Mouse (Mus musculus) CH12.LX (cell line): ENCODE data around the gene Snx30. TPM values are rescaled to one million over a fixed set of nuclear protein-coding genes. Genes with fewer than 3 reads are reported as not detected.
A peak's percentile ranks its signal among the peaks of the same experiment; 100 is the strongest.

ENCODE experiments used
- DNase-seq: peaks from one replicate; pipeline ENCODE4 v3.0.0-alpha.2; 2013; ENCODE audit errors: extremely low read depth
- H3K27ac ChIP-seq: 2 replicates; pipeline ENCODE4 v1.5.1; 2012; ENCODE audit warnings: low read depth, mild to moderate bottlenecking, control low read depth, moderate library complexity; ENCODE audit not compliant: insufficient read depth
- H3K27me3 ChIP-seq: replicated peaks from 2 replicates; pipeline ENCODE3; 2012; ENCODE audit warnings: inconsistent platforms
- H3K36me3 ChIP-seq, 2 experiments: replicated peaks in 1 of 2; 2 replicates each; pipeline versions ENCODE3 to v1.6.1; 2012; ENCODE audit warnings: inconsistent platforms in 1 of 2, low read length in 1 of 2, mild to moderate bottlenecking in 1 of 2, mixed read lengths in 1 of 2, moderate library complexity in 1 of 2; ENCODE audit not compliant: control insufficient read depth in 1 of 2, insufficient read depth in 1 of 2
- H3K4me1 ChIP-seq, 2 experiments: 2 replicates each; pipeline ENCODE4 v1.6.1; 2012; ENCODE audit warnings: inconsistent platforms in 1 of 2, moderate library complexity in 1 of 2; ENCODE audit not compliant: insufficient read depth in 2 of 2, control insufficient read depth in 1 of 2
- H3K4me2 ChIP-seq: 2 replicates; pipeline ENCODE4 v1.6.1; 2012; ENCODE audit warnings: low read depth, mild to moderate bottlenecking, control low read depth; ENCODE audit not compliant: poor library complexity, insufficient read depth, severe bottlenecking
- H3K4me3 ChIP-seq, 3 experiments: fragments of 150-350 bp in 1 of 3; sonication (generic) in 1 of 3; replicated peaks in 1 of 3; 2 replicates each; pipeline versions ENCODE3 to v1.5.1; 2011 to 2012; ENCODE audit warnings: low read depth in 2 of 3, low read length in 2 of 3, mild to moderate bottlenecking in 2 of 3, moderate library complexity in 2 of 3, control low read depth in 1 of 3, improper control_type of control experiment in 1 of 3, inconsistent platforms in 1 of 3, mixed read lengths in 1 of 3; ENCODE audit not compliant: poor library complexity in 1 of 3
- H3K79me2 ChIP-seq: replicated peaks from 2 replicates; pipeline ENCODE4 v1.6.1; 2012; ENCODE audit warnings: mild to moderate bottlenecking, moderate library complexity; ENCODE audit not compliant: control insufficient read depth, poor library complexity, insufficient read depth, severe bottlenecking; ENCODE audit errors: extremely low read depth
- H3K9ac ChIP-seq: 2 replicates; pipeline ENCODE4 v1.6.1; 2012; ENCODE audit warnings: low read depth, mild to moderate bottlenecking, control low read depth, moderate library complexity; ENCODE audit not compliant: insufficient read depth
- H3K9me3 ChIP-seq: replicated peaks from 2 replicates; pipeline ENCODE3; 2012; ENCODE audit warnings: low read length, inconsistent platforms, mixed read lengths
- BHLHE40 ChIP-seq: IDR thresholded peaks from 2 replicates; pipeline ENCODE4 v1.6.1; 2011; ENCODE audit warnings: mild to moderate bottlenecking, low read depth, low read length, improper control_type of control experiment
- CHD1 ChIP-seq: IDR thresholded peaks from 2 replicates; pipeline ENCODE4 v1.6.1; 2012; ENCODE audit warnings: low read depth, low read length, improper control_type of control experiment, inconsistent platforms
- CHD2 ChIP-seq: IDR thresholded peaks from 2 replicates; pipeline ENCODE4 v1.6.1; 2011; ENCODE audit warnings: low read length, improper control_type of control experiment
- ETS1 ChIP-seq: conservative IDR thresholded peaks from 2 replicates; pipeline ENCODE4 v1.6.1; 2012; ENCODE audit warnings: low read depth, mild to moderate bottlenecking, inconsistent platforms, low read length, improper control_type of control experiment, moderate library complexity
- IRF4 ChIP-seq: IDR thresholded peaks from 2 replicates; pipeline ENCODE4 v1.6.1; 2014; ENCODE audit warnings: low read depth, mild to moderate bottlenecking, inconsistent platforms, low read length, improper control_type of control experiment
- MAX ChIP-seq: IDR thresholded peaks from 2 replicates; pipeline ENCODE4 v1.6.1; 2011; ENCODE audit warnings: low read length, improper control_type of control experiment
- MEF2A ChIP-seq: IDR thresholded peaks from 2 replicates; pipeline ENCODE4 v1.6.1; 2014; ENCODE audit warnings: low read depth, mild to moderate bottlenecking, inconsistent platforms, low read length, improper control_type of control experiment, borderline replicate concordance
- MYC ChIP-seq: IDR thresholded peaks from 2 replicates; pipeline ENCODE4 v1.6.1; 2011; ENCODE audit warnings: low read depth, mild to moderate bottlenecking, improper control_type of control experiment, low read length
- NRF1 ChIP-seq: IDR thresholded peaks from 2 replicates; pipeline ENCODE4 v1.6.1; 2014; ENCODE audit warnings: low read depth, mild to moderate bottlenecking, inconsistent platforms, low read length, improper control_type of control experiment, moderate library complexity
- POLR2A ChIP-seq: IDR thresholded peaks from 2 replicates; pipeline ENCODE4 v1.6.1; 2011; ENCODE audit warnings: low read depth, mild to moderate bottlenecking, improper control_type of control experiment, low read length
- POLR2AphosphoS2 ChIP-seq: IDR thresholded peaks from 2 replicates; pipeline ENCODE4 v1.6.1; 2011; ENCODE audit warnings: low read depth, low read length, improper control_type of control experiment
- RAD21 ChIP-seq: IDR thresholded peaks from 2 replicates; pipeline ENCODE4 v1.6.1; 2011; ENCODE audit warnings: low read depth, mild to moderate bottlenecking, low read length, improper control_type of control experiment, moderate library complexity
- SIN3A ChIP-seq: IDR thresholded peaks from 2 replicates; pipeline ENCODE4 v1.6.1; 2012; ENCODE audit warnings: low read length, improper control_type of control experiment, inconsistent platforms
- TBP ChIP-seq: conservative IDR thresholded peaks from 2 replicates; pipeline ENCODE4 v1.6.1; 2011; ENCODE audit warnings: low read depth, low read length, improper control_type of control experiment
- USF1 ChIP-seq: IDR thresholded peaks from 2 replicates; pipeline ENCODE4 v1.6.1; 2014; ENCODE audit warnings: low read depth, mild to moderate bottlenecking, inconsistent platforms, low read length, improper control_type of control experiment
- ZNF384 ChIP-seq: IDR thresholded peaks from 2 replicates; pipeline ENCODE4 v1.6.1; 2012; ENCODE audit warnings: low read depth, low read length, improper control_type of control experiment, inconsistent platforms
- dilution Hi-C: fragments of 300-500 bp; cut with MboI; formaldehyde crosslinking; loops from 2 replicates; pipeline ENCODE4 v1.14.3; 2020; ENCODE audit warnings: low sequenced_read_pairs; ENCODE audit not compliant: extremely low pct_unique_long_range_greater_than_20kb, extremely low pct_ligation_motif_present
- in situ Hi-C: fragments of 300-500 bp; cut with MboI; formaldehyde crosslinking; loops from 3 replicates; pipeline ENCODE4 v1.14.3; 2019; ENCODE audit warnings: low sequenced_read_pairs, low pct_ligation_motif_present, low pct_unique_long_range_greater_than_20kb, mixed read lengths
- polyA plus RNA-seq: library from polyadenylated mRNA; unstranded; fragments of >175 nt; gene quantifications from 2 replicates; pipeline ENCODE4 v1.2.1, GENCODE M21; 2012; ENCODE audit warnings: low read depth; ENCODE audit not compliant: insufficient read length
- total RNA-seq, 2 experiments: library from RNA; depleted of rRNA; stranded (reverse); fragments of 300-350 nt in 1 of 2; fragments of >200 nt in 1 of 2; gene quantifications; 2 replicates each; pipeline ENCODE4 v1.2.3; 2012 to 2014

Snx30 gene
- total and polyA plus RNA-seq, 3 experiments: 7.9 to 16.9 (median 8.4) TPM

DNA sequence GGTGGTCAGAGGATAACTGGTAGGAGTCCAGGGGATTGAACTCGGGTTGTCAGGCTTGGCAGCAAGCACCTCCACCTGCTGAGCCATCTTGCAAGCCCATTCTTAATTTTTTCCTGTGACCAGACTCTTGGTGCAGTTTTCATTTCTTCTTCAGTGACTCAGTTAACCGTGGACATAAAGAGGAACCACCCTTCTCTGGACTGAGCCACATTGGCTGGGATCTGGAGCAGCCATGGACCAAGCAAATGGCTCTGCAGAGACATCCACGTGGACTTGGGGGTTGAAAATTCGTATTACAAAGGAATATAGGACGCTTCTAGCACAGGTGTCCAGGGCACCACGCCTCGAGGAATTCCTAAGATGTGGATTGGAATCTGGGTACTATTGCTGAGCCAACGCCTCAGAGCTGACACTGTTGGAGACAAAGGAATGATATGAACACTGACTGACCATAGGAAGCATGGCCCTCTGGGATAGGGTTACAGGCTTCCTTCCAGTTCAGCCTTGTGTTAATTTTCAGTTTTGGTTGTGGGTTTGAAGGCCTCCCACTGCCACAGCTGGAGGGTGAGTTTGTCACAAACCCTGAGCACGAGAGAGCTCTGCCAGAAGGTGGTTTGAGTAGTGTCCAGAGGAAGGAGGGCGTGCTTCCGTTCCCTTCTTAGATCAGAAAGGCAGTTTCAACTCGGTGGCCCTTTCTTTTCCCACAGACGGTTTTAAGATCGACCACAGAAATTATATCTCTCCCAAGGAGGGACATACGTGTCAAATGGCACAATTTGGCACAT, 39.0 kb downstream of the Snx30 start:
- Histone ChIP-seq H3K4me2 (0 out of 2 replicates have a peak overlapping the region, but pooled peaks have one; percentile 9), H3K9ac (no peak overlapping the region), H3K27me3 (no peaks in the 10 kb centered on the region), H3K4me1 (peaks cover 10 to 54% of the 10 kb centered on the region in 2 experiments), H3K9me3 (no peaks in the 10 kb centered on the region), H3K27ac (no peak overlapping the region; the same call in 1 of the 2 replicates), H3K79me2 (no peaks in the 10 kb centered on the region), H3K4me3 (no peak overlapping the region), H3K36me3 (peaks cover 0 to 67% of the 10 kb centered on the region in 2 experiments)
- dilution Hi-C loops: no loop called here
- in situ Hi-C loops: loop anchor here (5.0 kb wide), 1 partner anchor 32 kb away; no protein-coding TSS in a partner anchor
- DNase-seq: no peak
- TF ChIP-seq CHD2: no peak
- TF ChIP-seq TBP: no peak
- TF ChIP-seq MEF2A: no peak
- no peak for TF ChIP-seq MYC
- no peak for TF ChIP-seq USF1
- TF ChIP-seq MAX: no peak
- TF ChIP-seq ETS1: 0 out of 2 replicates have a peak, but pooled peaks have one; percentile 10
- peak; percentile 40; the same call in 1 of the 2 replicates for TF ChIP-seq BHLHE40
- no peak for TF ChIP-seq IRF4
- no peak for TF ChIP-seq CHD1

DNA sequence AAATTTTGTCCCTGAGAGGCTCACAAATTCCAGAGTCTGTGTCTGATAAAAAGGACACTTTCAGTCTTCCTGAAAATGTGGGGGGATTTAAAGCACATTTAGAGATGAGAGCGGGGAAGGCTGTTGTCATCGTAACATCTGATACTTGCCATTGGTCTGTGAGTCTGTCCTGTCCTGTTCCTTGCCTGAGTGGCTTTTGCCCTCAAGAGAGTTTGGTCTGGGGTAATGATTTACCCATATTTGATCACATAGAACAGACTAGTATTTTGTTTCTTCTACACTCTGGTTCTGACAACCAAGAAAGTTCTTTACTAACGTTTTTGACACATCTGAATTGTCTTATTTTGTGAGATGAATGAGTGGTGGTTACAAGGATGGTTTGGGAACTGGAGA, 39.6 kb downstream of the Snx30 start:
- H3K27me3 ChIP-seq: no peaks in the 10 kb centered on the region
- no peaks in the 10 kb centered on the region for H3K79me2 ChIP-seq
- no peak for DNase-seq
- H3K4me2 ChIP-seq: 0 out of 2 replicates have a peak overlapping the region, but pooled peaks have one; percentile 9
- no peaks in the 10 kb centered on the region for H3K9me3 ChIP-seq
- peaks cover 0 to 64% of the 10 kb centered on the region in 2 experiments for H3K36me3 ChIP-seq
- no peak for TF ChIP-seq NRF1
- TF ChIP-seq MEF2A: no peak
- no peak for TF ChIP-seq POLR2A
- no peak for TF ChIP-seq SIN3A
- TF ChIP-seq USF1: no peak
- TF ChIP-seq ZNF384: no peak
- TF ChIP-seq RAD21: no peak
- no peak for TF ChIP-seq POLR2AphosphoS2
- dilution Hi-C loops (no loop called here), in situ Hi-C loops (loop anchor here (5.0 kb wide), 1 partner anchor 33 kb away; no protein-coding TSS in a partner anchor)
- H3K27ac ChIP-seq: no peak overlapping the region
- peaks cover 10 to 60% of the 10 kb centered on the region in 2 experiments for H3K4me1 ChIP-seq
- H3K4me3 ChIP-seq: no peak overlapping the region
- no peak overlapping the region for H3K9ac ChIP-seq
